Mouse (Mus musculus) megakaryocyte-erythroid progenitor cell, adult 5 weeks (primary cell): ENCODE data around the gene Bmp8b. TPM values are rescaled to one million over a fixed set of nuclear protein-coding genes. Genes with fewer than 3 reads are reported as not detected.

Experiments used
- polyA plus RNA-seq: library from polyadenylated mRNA; stranded (reverse); fragments of >175 nt; gene quantifications from 2 replicates; pipeline ENCODE4 v1.2.3, GENCODE M21; 2012

Gene Bmp8b
- polyA plus RNA-seq = not detected in 2 replicates

DNA sequence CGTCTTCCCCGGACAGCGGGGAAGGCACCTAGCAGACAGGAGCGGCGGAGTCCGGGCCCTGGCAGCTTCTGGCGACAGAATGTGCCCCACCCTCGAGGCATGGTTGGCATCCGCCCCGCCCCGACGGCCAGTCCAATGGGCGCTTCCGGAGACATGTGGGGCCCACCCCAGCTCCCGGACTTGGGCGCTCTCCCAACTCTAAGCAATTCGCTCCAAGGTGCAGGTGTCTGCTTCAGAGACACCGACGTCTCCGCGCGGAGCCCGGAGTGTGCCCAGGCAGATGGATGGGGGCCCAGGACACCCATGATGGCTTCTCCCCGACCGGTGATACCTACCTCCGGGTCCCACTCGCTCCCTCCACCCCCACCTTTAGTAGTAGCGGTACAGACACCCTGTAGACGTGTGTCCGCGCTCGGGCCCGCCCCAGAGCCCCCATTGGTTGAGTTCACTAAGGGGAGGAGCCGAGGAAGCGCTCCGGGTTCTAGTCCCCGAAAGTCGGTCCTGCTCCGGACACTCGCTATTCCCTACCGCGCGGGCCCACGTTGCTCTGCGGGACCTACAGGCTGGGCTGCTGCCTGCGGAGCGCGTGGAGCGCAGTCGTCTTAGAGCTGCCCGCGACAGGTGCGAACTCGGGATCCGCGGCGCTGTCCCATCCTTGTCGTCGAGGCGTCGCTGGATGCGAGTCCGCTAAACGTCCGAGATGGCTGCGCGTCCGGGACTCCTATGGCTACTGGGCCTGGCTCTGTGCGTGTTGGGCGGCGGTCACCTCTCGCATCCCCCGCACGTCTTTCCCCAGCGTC, at the start of gene Bmp8b:
Gene Bmp8b (plus strand): TSS at position 515 of the 800 bp plus-strand sequence.

DNA sequence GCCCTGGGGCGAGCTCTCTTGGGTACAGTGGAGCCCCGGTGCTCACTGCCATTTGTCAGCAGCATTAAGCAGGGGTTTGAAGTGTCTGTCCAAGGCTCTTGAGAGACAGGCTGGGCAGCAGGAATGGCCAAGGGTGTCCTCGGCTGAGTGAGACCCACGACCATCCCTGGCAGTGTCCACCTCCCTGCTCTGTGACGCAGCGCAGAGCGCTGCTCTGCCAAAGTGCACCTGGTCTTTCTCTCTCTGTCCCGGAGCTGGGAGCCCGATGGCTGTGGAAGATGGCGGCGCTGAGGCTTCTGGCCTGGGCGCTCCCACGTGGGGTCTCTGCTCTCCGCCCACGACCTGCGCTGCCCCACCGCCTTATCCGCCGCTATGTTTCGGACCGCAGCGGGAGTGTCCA, 11.0 kb downstream of the Bmp8b start, which contains the start of gene Oxct2b:
Gene Oxct2b (plus strand): TSS at position 256 of the 400 bp plus-strand sequence.

DNA sequence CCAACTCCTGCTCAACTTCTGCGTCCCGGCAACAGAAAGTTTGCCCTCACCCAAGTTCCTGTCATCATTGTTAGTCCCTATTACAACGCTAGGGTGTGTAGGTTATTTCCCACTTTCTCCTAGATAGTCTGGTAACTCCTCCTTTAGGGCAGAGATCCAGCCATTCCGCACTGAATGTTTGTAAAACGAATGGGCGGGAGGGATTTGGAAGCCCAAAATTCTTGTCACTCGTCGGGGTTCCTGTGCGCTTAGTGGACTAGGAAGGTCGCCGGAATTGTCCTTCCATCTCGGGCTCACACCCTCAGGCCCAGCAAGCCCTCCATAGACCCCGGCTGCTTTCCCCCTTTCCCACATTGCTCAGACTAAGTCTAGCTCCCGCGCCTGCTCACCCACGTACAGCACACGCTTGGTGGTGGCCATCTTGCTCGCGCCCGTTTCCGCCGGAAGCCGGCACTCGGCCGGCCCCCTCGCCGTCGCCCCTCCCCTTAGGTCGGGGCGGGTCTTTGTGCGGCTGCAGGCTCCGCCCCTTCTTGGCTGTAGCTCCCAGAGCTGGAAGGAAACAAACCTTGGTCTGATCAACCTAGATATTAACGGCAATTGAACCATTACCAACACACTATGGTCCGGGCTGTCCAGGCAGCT, 34.7 kb downstream of the Bmp8b start, which contains the start of gene Ppie:
Gene Ppie (minus strand): TSS at position 439 of the 642 bp plus-strand sequence.

Other genes with a start within 250 kb of the Bmp8b start
- gene Cap1, start 219.1 kb upstream of the Bmp8b start, polyA plus RNA-seq = 27.9 and 37.8 TPM in 2 replicates
- gene Mfsd2a, start 144.0 kb upstream of the Bmp8b start, polyA plus RNA-seq = 0.08 and 0.21 TPM in 2 replicates
- gene Mycl, start 109.5 kb upstream of the Bmp8b start, polyA plus RNA-seq = 2.9 and 7.0 TPM in 2 replicates
- 2.7 and 2.9 TPM in 2 replicates for gene Trit1, start 88.6 kb upstream of the Bmp8b start, polyA plus RNA-seq
- gene Oxct2b, start 11.1 kb downstream of the Bmp8b start, polyA plus RNA-seq = not detected in 2 replicates
- 12.9 and 15.8 TPM in 2 replicates for gene Ppie, start 34.8 kb downstream of the Bmp8b start, polyA plus RNA-seq
- not detected in 2 replicates for gene Hpcal4, start 78.1 kb downstream of the Bmp8b start, polyA plus RNA-seq
- gene Nt5c1a, start 96.3 kb downstream of the Bmp8b start, polyA plus RNA-seq = not detected in 2 replicates
- 0.16 and 0.43 TPM in 2 replicates for gene Heyl, start 128.4 kb downstream of the Bmp8b start, polyA plus RNA-seq
- gene Pabpc4, start 157.2 kb downstream of the Bmp8b start, polyA plus RNA-seq = 714 and 746 TPM in 2 replicates
- gene Oxct2a, start 218.5 kb downstream of the Bmp8b start, polyA plus RNA-seq = 0.03 and 0.15 TPM in 2 replicates
- gene Bmp8a, start 238.1 kb downstream of the Bmp8b start, polyA plus RNA-seq = 0.27 and 0.50 TPM in 2 replicates